Mouse (Mus musculus): ENCODE data around the gene Hacd3.

- TF ChIP-seq GATA1 (IDR thresholded peaks at IDR 0.05; ENCODE audit: borderline replicate concordance, low read length) (no peak), FLI1 (IDR thresholded peaks at IDR 0.05; ENCODE audit: low read length) (no peak)
Observed at GRCm38 (mm10) chr9:64956337-64956736, 65.2 kb downstream of the Hacd3 start.

Data from megakaryocyte, embryonic 14.5 days (primary cell).